Mouse (Mus musculus): ENCODE measurements at regions not wholly inside any gene's neighbourhood (a gene's known extent, or its start where the extent isn't known, plus 50 kb on each side); places are given as distances from the start of the nearest gene placed in this dataset.

GRCm38 (mm10) chr1:73456359-73457062 is 440.8 kb upstream of the Tnp1 start:
- Histone ChIP-seq H3K36me3 (ENCODE audit: control insufficient read depth, insufficient read depth, low read length) (no peaks in the 10 kb centered on the region), H3K27ac (ENCODE audit: low read depth, low read length) (no peak overlapping the region), H3K27me3 (ENCODE audit: control insufficient read depth, insufficient read depth, low read length) (no peaks in the 10 kb centered on the region), H3K4me1 (ENCODE audit: control insufficient read depth, insufficient read depth, low read length) (no peaks in the 10 kb centered on the region), H3K4me2 (ENCODE audit: low read depth, low read length) (no peak overlapping the region), H3K4me3 (ENCODE audit: low read depth, low read length) (no peak overlapping the region), H3K9ac (replicated peaks; ENCODE audit: low read depth, low read length) (no peak overlapping the region), H3K9me3 (ENCODE audit: control insufficient read depth, low read length) (no peaks in the 10 kb centered on the region)
- ATAC-seq (ENCODE audit: low read depth) = no peak
- 90% methylated on average over 8 of the region's 8 CpGs for WGBS

- H3K27me3 ChIP-seq (ENCODE audit: control insufficient read depth, insufficient read depth, low read length) = no peaks in the 10 kb centered on the region
- H3K4me2 ChIP-seq (ENCODE audit: low read depth, low read length) = no peak overlapping the region
- 55% methylated on average over 6 of the region's 6 CpGs for WGBS
- no peak overlapping the region for H3K9ac ChIP-seq (replicated peaks; ENCODE audit: low read depth, low read length)
- no peaks in the 10 kb centered on the region for H3K36me3 ChIP-seq (ENCODE audit: control insufficient read depth, insufficient read depth, low read length)
- H3K9me3 ChIP-seq (ENCODE audit: control insufficient read depth, low read length) = no peaks in the 10 kb centered on the region
- no peak overlapping the region for H3K4me3 ChIP-seq (ENCODE audit: low read depth, low read length)
- ATAC-seq (ENCODE audit: low read depth) = no peak
- no peaks in the 10 kb centered on the region for H3K4me1 ChIP-seq (ENCODE audit: control insufficient read depth, insufficient read depth, low read length)
- no peak overlapping the region for H3K27ac ChIP-seq (ENCODE audit: low read depth, low read length)
Observed at GRCm38 (mm10) chr1:73444216-73444890, 428.6 kb upstream of the Tnp1 start.

DNA sequence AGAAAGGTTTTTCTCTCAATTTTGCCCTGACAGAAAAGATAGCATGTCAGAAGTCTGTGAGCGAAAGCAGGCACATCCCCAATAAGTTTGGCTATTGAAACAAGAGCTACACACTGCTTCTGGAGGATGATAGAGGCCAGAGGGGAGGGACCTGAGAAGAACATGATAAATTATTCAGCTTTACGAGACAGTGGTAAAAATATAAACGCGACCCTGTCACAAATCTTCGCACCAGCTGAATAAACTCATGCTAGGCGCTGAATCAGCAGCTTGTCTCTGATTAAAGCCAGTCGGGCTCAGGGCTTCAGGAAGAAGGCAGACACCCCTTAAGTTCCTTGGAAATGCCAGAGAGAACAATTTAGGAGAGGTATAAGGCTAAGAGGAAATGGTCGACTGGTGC is 422.7 kb upstream of the Tnp1 start:
- H3K9me3 ChIP-seq (ENCODE audit: control insufficient read depth, low read length) = no peaks in the 10 kb centered on the region
- no peak overlapping the region for H3K9ac ChIP-seq (replicated peaks; ENCODE audit: low read depth, low read length)
- no peaks in the 10 kb centered on the region for H3K36me3 ChIP-seq (ENCODE audit: control insufficient read depth, insufficient read depth, low read length)
- no peak for ATAC-seq (ENCODE audit: low read depth)
- no peaks in the 10 kb centered on the region for H3K4me1 ChIP-seq (ENCODE audit: control insufficient read depth, insufficient read depth, low read length)
- no peak overlapping the region for H3K4me2 ChIP-seq (ENCODE audit: low read depth, low read length)
- no peak overlapping the region; the same call in 1 of the 2 replicates for H3K27ac ChIP-seq (ENCODE audit: low read depth, low read length)
- WGBS = 47% methylated on average over 8 of the region's 8 CpGs
- no peak overlapping the region for H3K4me3 ChIP-seq (ENCODE audit: low read depth, low read length)
- no peaks in the 10 kb centered on the region for H3K27me3 ChIP-seq (ENCODE audit: control insufficient read depth, insufficient read depth, low read length)

- no peak for ATAC-seq (ENCODE audit: low read depth)
- no peaks in the 10 kb centered on the region for H3K4me1 ChIP-seq (ENCODE audit: control insufficient read depth, insufficient read depth, low read length)
- no peaks in the 10 kb centered on the region for H3K9me3 ChIP-seq (ENCODE audit: control insufficient read depth, low read length)
- 94% methylated on average over 4 of the region's 4 CpGs for WGBS
- no peak overlapping the region for H3K4me2 ChIP-seq (ENCODE audit: low read depth, low read length)
- no peak overlapping the region for H3K4me3 ChIP-seq (ENCODE audit: low read depth, low read length)
- H3K27me3 ChIP-seq (ENCODE audit: control insufficient read depth, insufficient read depth, low read length) = no peaks in the 10 kb centered on the region
- no peak overlapping the region for H3K27ac ChIP-seq (ENCODE audit: low read depth, low read length)
- no peaks in the 10 kb centered on the region for H3K36me3 ChIP-seq (ENCODE audit: control insufficient read depth, insufficient read depth, low read length)
- no peak overlapping the region for H3K9ac ChIP-seq (replicated peaks; ENCODE audit: low read depth, low read length)
Observed at GRCm38 (mm10) chr1:73428101-73428500, 412.4 kb upstream of the Tnp1 start.

GRCm38 (mm10) chr1:73425049-73425448 is 409.3 kb upstream of the Tnp1 start:
- Histone ChIP-seq H3K27ac (ENCODE audit: low read depth, low read length) (no peak overlapping the region), H3K4me3 (ENCODE audit: low read depth, low read length) (no peak overlapping the region), H3K4me2 (ENCODE audit: low read depth, low read length) (no peak overlapping the region), H3K36me3 (ENCODE audit: control insufficient read depth, insufficient read depth, low read length) (no peaks in the 10 kb centered on the region), H3K4me1 (ENCODE audit: control insufficient read depth, insufficient read depth, low read length) (no peaks in the 10 kb centered on the region), H3K9me3 (ENCODE audit: control insufficient read depth, low read length) (no peaks in the 10 kb centered on the region), H3K27me3 (ENCODE audit: control insufficient read depth, insufficient read depth, low read length) (no peaks in the 10 kb centered on the region), H3K9ac (replicated peaks; ENCODE audit: low read depth, low read length) (no peak overlapping the region)
- no peak for ATAC-seq (ENCODE audit: low read depth)
- WGBS = 39% methylated on average over 7 of the region's 7 CpGs

- no peaks in the 10 kb centered on the region for H3K4me1 ChIP-seq (ENCODE audit: control insufficient read depth, insufficient read depth, low read length)
- no peaks in the 10 kb centered on the region for H3K27me3 ChIP-seq (ENCODE audit: control insufficient read depth, insufficient read depth, low read length)
- no peak overlapping the region for H3K9ac ChIP-seq (replicated peaks; ENCODE audit: low read depth, low read length)
- H3K27ac ChIP-seq (ENCODE audit: low read depth, low read length) = no peak overlapping the region
- 75% methylated on average over 2 of the region's 2 CpGs for WGBS
- no peak overlapping the region for H3K4me2 ChIP-seq (ENCODE audit: low read depth, low read length)
- H3K36me3 ChIP-seq (ENCODE audit: control insufficient read depth, insufficient read depth, low read length) = no peaks in the 10 kb centered on the region
- H3K9me3 ChIP-seq (ENCODE audit: control insufficient read depth, low read length) = no peaks in the 10 kb centered on the region
- no peak overlapping the region for H3K4me3 ChIP-seq (ENCODE audit: low read depth, low read length)
- ATAC-seq (ENCODE audit: low read depth) = no peak
Observed at GRCm38 (mm10) chr1:73418196-73418595, 402.5 kb upstream of the Tnp1 start.

- 96% methylated on average over 2 of the region's 2 CpGs for WGBS
Observed at GRCm38 (mm10) chr1:73411452-73411851, 395.7 kb upstream of the Tnp1 start.

DNA sequence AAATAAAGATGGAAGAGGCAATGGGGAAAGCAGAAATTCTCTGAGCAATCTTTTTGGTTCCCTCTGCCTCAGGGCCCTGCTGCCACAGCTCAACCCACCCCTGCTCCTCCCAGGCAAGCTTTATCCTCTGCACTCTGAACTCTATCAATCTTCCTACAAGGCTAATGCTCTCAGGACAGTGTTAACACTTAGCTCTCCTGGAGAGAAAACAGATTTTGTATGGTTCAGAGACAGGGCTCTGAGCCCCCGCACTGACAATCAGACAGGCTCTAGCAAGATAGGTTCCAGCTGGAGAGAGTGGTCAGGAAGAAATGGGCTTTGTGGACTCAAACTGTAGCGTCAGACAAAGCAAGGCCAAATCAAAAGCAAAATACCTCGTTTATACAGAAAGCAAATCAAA is 383.5 kb upstream of the Tnp1 start:
- Histone ChIP-seq H3K4me1 (ENCODE audit: control insufficient read depth, insufficient read depth, low read length) (no peaks in the 10 kb centered on the region), H3K27me3 (ENCODE audit: control insufficient read depth, insufficient read depth, low read length) (no peaks in the 10 kb centered on the region), H3K9ac (replicated peaks; ENCODE audit: low read depth, low read length) (no peak overlapping the region), H3K27ac (ENCODE audit: low read depth, low read length) (no peak overlapping the region), H3K9me3 (ENCODE audit: control insufficient read depth, low read length) (no peaks in the 10 kb centered on the region), H3K4me2 (ENCODE audit: low read depth, low read length) (no peak overlapping the region), H3K36me3 (ENCODE audit: control insufficient read depth, insufficient read depth, low read length) (no peaks in the 10 kb centered on the region), H3K4me3 (ENCODE audit: low read depth, low read length) (no peak overlapping the region)
- WGBS = 80% methylated on average over 3 of the region's 3 CpGs
- no peak for ATAC-seq (ENCODE audit: low read depth)

More at GRCm38 (mm10) chr1:73411452-73411851, 395.7 kb upstream of the Tnp1 start:
- H3K4me1 ChIP-seq (ENCODE audit: control insufficient read depth, insufficient read depth, low read length) = no peaks in the 10 kb centered on the region
- no peaks in the 10 kb centered on the region for H3K36me3 ChIP-seq (ENCODE audit: control insufficient read depth, insufficient read depth, low read length)
- no peak overlapping the region for H3K4me3 ChIP-seq (ENCODE audit: low read depth, low read length)
- no peak for ATAC-seq (ENCODE audit: low read depth)
- H3K27ac ChIP-seq (ENCODE audit: low read depth, low read length) = no peak overlapping the region
- H3K27me3 ChIP-seq (ENCODE audit: control insufficient read depth, insufficient read depth, low read length) = no peaks in the 10 kb centered on the region
- no peaks in the 10 kb centered on the region for H3K9me3 ChIP-seq (ENCODE audit: control insufficient read depth, low read length)
- H3K4me2 ChIP-seq (ENCODE audit: low read depth, low read length) = no peak overlapping the region
- no peak overlapping the region for H3K9ac ChIP-seq (replicated peaks; ENCODE audit: low read depth, low read length)

DNA sequence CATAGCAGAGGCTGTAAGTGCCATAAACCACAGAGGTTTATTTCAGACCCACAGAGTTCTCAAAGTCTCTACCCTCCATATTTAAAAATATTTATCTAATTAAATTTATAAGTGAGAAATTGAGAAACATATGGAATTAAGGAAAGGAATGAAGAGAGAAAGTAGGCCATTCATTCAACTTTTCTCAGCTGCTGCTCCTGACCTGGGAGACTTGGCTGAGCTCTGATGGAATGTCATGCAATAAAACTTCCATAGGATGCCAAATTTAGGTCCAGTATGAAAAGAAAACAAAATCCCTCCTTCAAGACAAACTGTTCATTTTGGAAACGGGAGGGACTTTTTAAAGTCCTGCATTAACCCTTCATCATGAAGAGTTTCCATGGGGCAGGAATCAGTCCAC is 379.3 kb upstream of the Tnp1 start:
- no peaks in the 10 kb centered on the region for H3K9me3 ChIP-seq (ENCODE audit: control insufficient read depth, low read length)
- no peaks in the 10 kb centered on the region for H3K36me3 ChIP-seq (ENCODE audit: control insufficient read depth, insufficient read depth, low read length)
- no peak overlapping the region for H3K27ac ChIP-seq (ENCODE audit: low read depth, low read length)
- no peak for ATAC-seq (ENCODE audit: low read depth)
- H3K4me2 ChIP-seq (ENCODE audit: low read depth, low read length) = no peak overlapping the region
- H3K9ac ChIP-seq (replicated peaks; ENCODE audit: low read depth, low read length) = no peak overlapping the region
- no peaks in the 10 kb centered on the region for H3K27me3 ChIP-seq (ENCODE audit: control insufficient read depth, insufficient read depth, low read length)
- H3K4me1 ChIP-seq (ENCODE audit: control insufficient read depth, insufficient read depth, low read length) = no peaks in the 10 kb centered on the region
- 62% methylated on average over 1 of the region's 1 CpGs for WGBS
- no peak overlapping the region for H3K4me3 ChIP-seq (ENCODE audit: low read depth, low read length)

All from neural tube, embryonic 14.5 days (tissue).